8 mouse cellular contexts compared by ENCODE assay signal in genomic region chr13:112660574-112661381, GRCm38 (mm10). TPM values are rescaled to one million over a fixed set of nuclear protein-coding genes. Genes with fewer than 3 reads are reported as not detected.
A peak's percentile ranks its signal among the peaks of the same experiment; 100 is the strongest.
DNase-seq lines count a peak whose midpoint lies in the region; ATAC-seq lines count a peak whose summit lies in the region.

Slc38a9 (plus strand) TSS chr13:112660751.

- peaks cover 17% of the 10 kb centered on the region for H3K4me1 ChIP-seq in megakaryocyte, embryonic 14.5 days

- no peaks in the 10 kb centered on the region for H3K9me3 ChIP-seq in megakaryocyte, embryonic 14.5 days

- peak within 1 kb of the TSS; percentile 97 for H3K4me3 ChIP-seq in megakaryocyte, embryonic 14.5 days (replicated peaks)

- no peaks in the 10 kb centered on the region for H3K36me3 ChIP-seq in megakaryocyte, embryonic 14.5 days (replicated peaks; ENCODE audit: low read length)

- peak; percentile 97 for DNase-seq in ZHBTc4 (ENCODE audit: low read depth, low spot score)
- peak; percentile 86 to 90 for DNase-seq in gastrocnemius, adult 8-10 months (ENCODE audit: low spot score in 2 of 2)
- DNase-seq in hindlimb bud, embryonic 11.5 days (ENCODE audit: extremely low spot score, low read depth, low spot score): peak; percentile 79
- peak; percentile 77 to 95 for DNase-seq in left cerebral cortex, adult 8-10 months (ENCODE audit: low spot score in 2 of 2)
- peak; percentile 96 to 97 for DNase-seq in right cerebral cortex, postnatal 10 days (ENCODE audit: low spot score in 2 of 2)
- DNase-seq in urinary bladder, postnatal 25 days (ENCODE audit: low spot score): peak; percentile 80

- ATAC-seq in common myeloid progenitor, adult 5-6 weeks (replicated peaks; ENCODE audit: low read depth, poor library complexity, severe bottlenecking): peak; percentile 98

- no peaks in the 10 kb centered on the region for H3K27me3 ChIP-seq in megakaryocyte, embryonic 14.5 days (replicated peaks)

RNA-seq across cellular contexts. Expression of gene Slc38a9, which starts in this region (rescaled TPM):
- 29.5 and 43.1 TPM in 2 replicates for total RNA-seq in common myeloid progenitor, adult 5-6 weeks (2017)
- total RNA-seq in gastrocnemius, adult 8-10 months (2022): 1 to 10 TPM; 4.8 to 5.7 (median 5.3) TPM
- 10 to 100 TPM; 21.0 to 30.3 (median 26.1) TPM for total RNA-seq in left cerebral cortex, adult 8-10 months (2022)
- polyA plus RNA-seq in megakaryocyte, embryonic 14.5 days (2012; ENCODE audit: insufficient read depth, low replicate concordance): 1.1 and 2.7 TPM in 2 replicates

Comparison
In these comparisons a context has a peak if more than half of its experiments do, and no peak if none do; other contexts are left out.
1. Peak in every context shown above with its lines: DNase-seq, ATAC-seq and H3K4me3 ChIP-seq.